Mouse (Mus musculus): Measurements from ENCODE around the gene Eif2b1. TPM values are rescaled to one million over a fixed set of nuclear protein-coding genes. Genes with fewer than 3 reads are reported as not detected.

Eif2b1 gene
- total RNA-seq, 2 experiments from 2014 or later = 37.6 to 37.9 TPM

DNA sequence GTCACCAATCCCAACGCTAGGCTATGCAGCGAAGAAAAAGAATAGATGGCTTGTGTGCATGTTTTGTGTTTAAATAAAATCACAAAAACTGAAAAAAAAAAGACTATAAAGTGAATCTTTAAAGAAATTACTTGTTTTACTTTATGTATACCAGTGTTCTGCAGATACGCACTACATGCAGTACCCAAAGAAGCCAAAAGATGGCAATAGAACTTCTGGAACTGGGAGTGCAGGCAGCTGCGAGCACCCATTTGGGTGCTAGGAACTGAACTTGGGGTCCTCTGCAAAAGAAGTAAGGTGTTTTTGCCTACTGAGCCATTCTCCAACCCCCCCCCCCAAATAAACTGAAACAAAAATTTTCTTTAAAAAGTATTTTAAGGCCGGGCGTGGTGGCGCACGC lies 55.9 kb downstream of the Eif2b1 start:
- DNase-seq (ENCODE audit: low spot score in 2 of 2) = no peak
- intact Hi-C loops (cut with DNase I) = no loop called here

DNA sequence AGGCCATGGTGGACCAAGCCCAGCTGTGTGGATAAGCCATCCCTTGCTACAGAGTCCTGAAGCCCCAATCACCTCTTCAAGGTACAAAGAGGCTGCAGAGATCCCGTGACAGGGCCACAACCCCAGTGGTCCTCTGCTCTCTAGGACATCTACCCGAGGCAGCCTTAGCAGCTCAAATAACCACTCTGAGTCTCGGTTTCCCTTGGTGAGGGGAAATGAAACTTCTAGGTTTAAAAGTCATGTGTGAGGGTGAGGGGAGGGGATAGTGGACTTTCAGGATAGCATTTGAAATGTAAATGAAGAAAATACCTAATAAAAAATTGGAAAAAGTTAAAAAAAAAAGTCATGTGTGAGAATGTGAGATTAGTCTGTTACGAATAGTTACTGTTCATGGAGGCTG lies 57.3 kb downstream of the Eif2b1 start:
- DNase-seq (ENCODE audit: low spot score in 2 of 2) = no peak
- intact Hi-C loops (cut with DNase I) = no loop called here

Other genes starting within 250 kb of the Eif2b1 start
- 100 to 1,000 TPM; 142 to 165 TPM for gene Cdk2ap1, start 216.0 kb downstream of the Eif2b1 start, total RNA-seq (2021)
- gene Sbno1, start 153.1 kb downstream of the Eif2b1 start, total RNA-seq (2021) = 100 to 1,000 TPM; 152 to 175 TPM
- 10 to 100 TPM; 55.1 to 67.8 TPM for gene Kmt5a, start 139.2 kb downstream of the Eif2b1 start, total RNA-seq (2021)
- 10 to 100 TPM; 18.8 to 20.5 TPM for gene Rilpl2, start 100.8 kb downstream of the Eif2b1 start, total RNA-seq (2021)
- 10 to 100 TPM; 22.7 to 28.0 TPM for gene Snrnp35, start 96.0 kb downstream of the Eif2b1 start, total RNA-seq (2021)
- 10 to 100 TPM; 65.9 to 97.7 TPM for gene Rilpl1, start 47.7 kb downstream of the Eif2b1 start, total RNA-seq (2021)
- gene Tmed2, start 38.4 kb downstream of the Eif2b1 start, total RNA-seq (2021) = 10 to 100 TPM; 97.9 to 98.5 TPM
- 10 to 100 TPM; 23.9 to 31.0 TPM for gene Ddx55, start 26.3 kb downstream of the Eif2b1 start, total RNA-seq (2021)
- gene Gtf2h3, start within 50 bp of the Eif2b1 start, total RNA-seq (2021) = 10 to 100 TPM; 26.7 to 32.8 TPM
- gene Atp6v0a2, start 49.4 kb upstream of the Eif2b1 start, total RNA-seq (2021) = 10 to 100 TPM; 57.8 to 64.7 TPM
- under 1 TPM; 0.25 to 0.57 TPM for gene Dnah10, start 146.0 kb upstream of the Eif2b1 start, total RNA-seq (2021)